Mouse (Mus musculus): Measurements from ENCODE around the gene Ltbp1. TPM values are rescaled to one million over a fixed set of nuclear protein-coding genes. Genes with fewer than 3 reads are reported as not detected.
A peak's percentile ranks its signal among the peaks of the same experiment; 100 is the strongest.

Gene Ltbp1
- 1 to 10 TPM; 8.2 to 8.4 TPM for total RNA-seq (2021)

DNA sequence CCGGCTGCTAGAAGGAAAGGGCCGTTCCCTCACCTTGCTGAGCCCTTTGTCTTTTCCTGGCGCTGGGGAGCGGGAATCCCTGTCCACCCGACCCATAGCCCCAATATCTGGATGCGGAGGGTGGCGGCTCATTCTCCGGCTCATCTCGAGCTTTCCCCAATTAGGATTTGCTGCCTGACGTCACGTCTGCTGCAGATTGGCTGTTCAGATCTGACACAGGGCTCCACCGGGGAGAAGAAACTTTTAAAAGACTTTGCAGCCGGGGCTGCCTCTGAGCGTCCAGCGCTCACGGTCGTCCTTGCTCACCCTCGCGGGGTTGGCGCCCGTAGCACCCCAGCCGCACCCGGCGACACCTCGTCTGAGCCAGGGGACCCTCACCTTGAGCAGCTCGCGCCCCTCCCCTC, at the start of gene Ltbp1:
Gene Ltbp1, plus strand, starts transcription at position 288 of the 404 bp plus-strand sequence.
- peak; percentile 39 to 56 for DNase-seq (ENCODE audit: low spot score in 2 of 2)
- intact Hi-C loops (cut with DNase I): loop anchor here (2.0 to 10.0 kb wide), 2 partner anchors 194 to 530 kb away; no protein-coding TSS in a partner anchor

DNA sequence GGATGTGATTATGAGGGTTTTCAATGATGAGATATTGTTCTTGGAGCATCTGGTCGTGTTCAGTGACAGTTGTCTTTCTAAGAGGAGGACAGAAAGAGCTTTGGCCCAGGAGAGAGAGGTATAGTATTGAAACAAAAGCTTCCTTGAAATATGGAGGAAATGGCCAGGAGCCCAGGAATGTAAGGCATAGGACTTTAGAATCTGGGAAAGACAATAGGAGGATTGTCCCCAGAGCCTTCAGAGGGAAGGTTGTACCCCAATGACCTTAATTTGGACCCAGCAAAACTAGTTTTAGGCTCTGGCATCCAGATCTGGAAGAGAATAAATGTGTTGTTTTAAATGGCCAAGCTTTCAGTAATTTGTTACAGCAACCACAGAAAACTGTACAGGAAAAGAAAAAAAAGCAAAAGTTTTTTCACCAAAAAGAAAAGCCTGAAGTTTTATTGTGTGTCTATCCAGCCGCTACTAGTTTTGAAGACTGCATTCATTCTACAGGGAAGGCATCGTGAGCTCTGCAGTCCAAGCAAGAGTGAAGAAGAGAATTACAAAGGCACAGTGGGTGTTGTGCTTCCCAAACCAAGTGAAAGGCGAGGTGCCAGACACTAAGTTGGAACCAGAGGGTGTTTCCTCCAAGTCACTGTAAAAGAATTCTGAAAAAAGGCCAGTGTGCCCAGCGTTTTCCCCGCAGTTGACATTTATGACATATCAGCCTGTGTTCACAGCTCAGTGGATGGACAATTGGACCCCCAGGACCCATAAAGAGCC, 45.7 kb upstream of the Ltbp1 start:
- no peak for DNase-seq (ENCODE audit: low spot score in 2 of 2)
- intact Hi-C loops (cut with DNase I): no loop called here

DNA sequence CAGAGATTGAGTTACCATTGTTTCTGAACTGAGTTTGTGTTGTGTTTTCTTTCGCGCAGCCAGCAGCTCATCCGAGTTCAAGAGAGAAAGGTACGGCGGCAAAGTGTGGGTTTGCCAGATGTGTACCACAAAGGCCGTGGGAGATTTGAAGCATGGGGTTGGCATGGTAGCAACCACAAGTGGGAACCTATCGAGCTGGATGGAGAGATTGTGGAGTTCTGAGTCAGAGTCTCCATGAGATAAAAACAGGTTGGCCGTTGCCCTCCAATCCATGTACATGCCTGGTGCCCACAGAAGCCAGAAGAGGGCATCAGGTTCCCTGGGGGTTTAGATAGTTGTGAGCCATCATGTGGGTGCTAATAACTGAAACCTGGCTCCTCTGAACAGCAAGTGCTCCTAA, 42.1 kb upstream of the Ltbp1 start:
- intact Hi-C loops (cut with DNase I): no loop called here
- DNase-seq (ENCODE audit: low spot score in 2 of 2): no peak

DNA sequence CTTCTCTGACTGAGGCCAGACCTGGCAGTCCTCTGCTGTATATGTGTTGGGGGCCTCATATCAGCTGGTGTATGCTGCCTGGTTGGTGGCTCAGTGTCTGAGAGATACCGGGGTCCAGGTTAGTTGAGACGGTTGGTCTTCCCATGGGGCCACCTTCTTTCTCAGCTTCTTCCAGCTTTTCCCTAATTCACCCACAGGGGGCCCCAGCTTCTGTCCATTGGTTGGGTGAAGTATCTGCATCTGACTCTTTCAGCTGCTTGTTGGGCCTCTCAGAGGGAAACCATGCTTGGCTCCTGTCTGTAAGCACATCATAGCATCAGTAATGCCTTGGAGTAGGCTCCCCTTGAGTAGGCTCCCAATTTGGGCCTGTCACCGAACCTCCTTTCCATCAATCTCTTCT, 41.5 kb upstream of the Ltbp1 start:
- DNase-seq (ENCODE audit: low spot score in 2 of 2): no peak
- intact Hi-C loops (cut with DNase I): no loop called here

DNA sequence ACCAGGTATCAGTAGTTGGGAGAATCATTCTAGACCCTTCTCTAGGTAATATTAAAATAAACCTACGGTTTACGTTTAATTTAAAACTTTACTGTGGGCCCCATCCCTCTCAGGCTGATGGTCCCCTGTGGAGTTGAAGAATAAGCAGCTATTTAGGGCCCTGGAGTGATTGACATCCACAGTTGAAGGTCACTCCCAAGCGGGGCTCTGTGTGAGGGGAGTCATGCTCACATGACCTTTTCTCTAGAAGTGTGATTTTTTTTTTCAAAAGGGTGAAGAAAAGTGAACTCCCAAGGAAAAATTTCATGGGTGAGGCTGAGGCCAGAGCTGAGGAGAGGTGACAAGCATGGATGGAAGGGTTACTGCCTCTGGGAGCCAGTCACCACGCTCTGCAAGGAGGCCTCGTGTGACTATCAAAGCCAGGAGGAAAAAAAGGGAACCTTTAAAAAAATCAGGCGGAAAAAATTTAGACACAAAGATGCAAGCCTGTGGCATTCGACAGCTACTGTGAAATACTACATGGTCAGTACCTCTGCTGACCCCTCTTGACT, 38.0 kb upstream of the Ltbp1 start:
- no peak for DNase-seq (ENCODE audit: low spot score in 2 of 2)
- intact Hi-C loops (cut with DNase I): no loop called here

DNA sequence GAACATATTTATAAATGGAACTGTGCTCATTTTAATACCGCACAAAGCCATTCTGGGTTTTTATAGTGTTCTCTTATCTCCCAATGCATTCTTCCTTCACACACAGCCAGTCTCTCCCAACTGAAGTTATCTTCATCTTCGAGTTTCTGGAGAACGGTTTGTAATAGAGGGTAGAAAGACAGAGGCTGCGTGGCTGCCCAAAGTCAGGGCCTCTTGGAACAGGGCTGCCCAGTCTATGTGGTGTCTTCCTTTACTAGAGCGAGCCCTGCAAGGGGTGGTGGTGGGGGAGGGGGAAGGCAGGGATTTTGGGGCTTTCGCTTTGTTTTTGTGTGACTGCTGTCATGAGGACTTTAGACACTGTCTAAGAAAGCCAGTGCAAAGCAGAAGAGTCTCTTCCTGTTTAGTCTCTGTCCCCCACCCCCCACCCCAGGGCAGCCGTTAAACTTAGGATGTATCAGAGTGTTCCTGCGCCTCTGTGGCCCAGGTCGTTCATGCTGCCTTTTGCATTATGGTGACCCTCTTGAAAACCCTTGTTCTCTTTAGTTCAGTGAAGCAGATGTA, 37.1 kb upstream of the Ltbp1 start:
- intact Hi-C loops (cut with DNase I): no loop called here
- DNase-seq (ENCODE audit: low spot score in 2 of 2): no peak

DNA sequence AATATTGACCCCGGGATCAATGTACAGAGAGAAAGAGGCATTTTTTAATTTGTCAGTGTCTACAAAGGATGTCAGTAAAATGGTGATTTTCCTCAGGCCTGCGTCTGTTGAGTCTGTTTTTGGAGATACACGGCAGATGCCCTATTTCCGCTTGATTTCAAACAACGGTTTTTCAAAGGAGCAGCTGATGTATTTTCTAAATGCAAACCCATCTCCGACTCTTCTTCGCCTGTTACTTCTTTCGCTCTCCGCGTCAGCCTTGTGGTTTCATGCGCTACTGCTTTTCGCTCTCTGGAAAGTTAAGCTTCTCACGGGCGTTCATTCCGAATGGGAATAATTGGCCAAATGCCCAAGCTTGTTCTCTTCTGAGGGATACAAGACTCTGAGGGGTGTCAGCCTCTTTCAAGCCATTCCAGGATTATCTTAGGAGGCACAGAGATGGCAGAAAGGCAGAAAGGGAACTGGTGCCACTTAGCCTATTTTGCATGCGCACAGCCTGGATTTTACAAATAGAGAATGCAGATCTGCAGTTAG, 36.6 kb upstream of the Ltbp1 start:
- intact Hi-C loops (cut with DNase I): no loop called here
- no peak for DNase-seq (ENCODE audit: low spot score in 2 of 2)

DNA sequence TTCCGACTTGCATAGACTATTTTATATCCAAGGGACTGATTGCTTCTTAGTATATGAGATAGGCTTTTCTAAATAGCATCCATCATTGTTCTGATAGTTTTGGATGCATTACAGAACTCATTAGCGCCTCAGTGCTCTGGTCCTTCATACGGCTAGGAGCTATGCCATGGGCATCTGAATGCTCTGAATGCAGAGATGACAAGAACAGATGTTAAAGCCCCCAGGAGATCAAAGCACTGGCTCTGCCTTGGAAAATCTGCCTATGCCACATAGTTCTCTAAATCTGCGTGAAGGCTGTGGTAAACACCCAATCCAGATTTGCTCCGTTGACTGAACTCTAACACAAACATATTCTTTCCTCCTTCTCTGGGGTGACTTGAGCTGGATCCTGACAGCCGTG, 30.2 kb upstream of the Ltbp1 start:
- intact Hi-C loops (cut with DNase I): no loop called here
- DNase-seq (ENCODE audit: low spot score in 2 of 2): no peak

DNA sequence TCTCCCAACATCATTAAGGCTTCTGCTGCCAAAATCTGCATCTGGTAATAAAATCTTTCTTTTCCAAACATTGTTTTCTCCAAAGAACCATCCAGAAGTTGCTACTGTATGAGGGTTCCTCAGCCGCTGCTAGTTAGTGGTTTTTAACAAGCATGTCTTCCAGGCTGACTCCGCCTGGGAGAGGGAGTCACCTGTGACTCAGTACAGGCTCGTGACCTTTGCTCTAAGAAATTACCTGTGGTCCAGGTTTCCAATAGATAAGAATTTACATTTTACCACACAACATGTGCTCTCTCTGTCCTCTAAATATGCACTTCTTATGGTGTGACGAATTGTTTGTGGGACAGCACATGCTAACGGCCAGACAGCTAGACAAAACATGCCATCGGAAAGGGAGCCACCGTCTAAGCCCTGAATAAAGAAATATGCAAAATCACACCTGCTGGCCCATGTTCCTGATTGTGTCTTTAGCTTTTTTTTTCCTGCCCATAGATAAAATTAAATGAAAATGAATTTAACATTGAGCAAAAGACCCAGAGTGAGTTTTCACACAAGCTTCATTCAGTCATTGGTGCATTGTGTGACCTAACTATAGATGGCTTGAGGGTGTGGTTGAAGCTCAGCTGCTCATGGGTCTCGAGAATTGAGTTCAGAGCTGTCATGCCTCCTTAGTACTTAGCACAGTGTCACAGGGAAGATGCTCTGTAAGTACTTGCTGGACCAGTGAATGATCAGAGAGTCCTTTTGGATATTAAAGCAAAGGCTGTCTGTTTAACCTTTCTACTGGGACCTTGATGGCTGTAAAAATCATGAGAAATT, 29.0 kb upstream of the Ltbp1 start:
- intact Hi-C loops (cut with DNase I): no loop called here

DNA sequence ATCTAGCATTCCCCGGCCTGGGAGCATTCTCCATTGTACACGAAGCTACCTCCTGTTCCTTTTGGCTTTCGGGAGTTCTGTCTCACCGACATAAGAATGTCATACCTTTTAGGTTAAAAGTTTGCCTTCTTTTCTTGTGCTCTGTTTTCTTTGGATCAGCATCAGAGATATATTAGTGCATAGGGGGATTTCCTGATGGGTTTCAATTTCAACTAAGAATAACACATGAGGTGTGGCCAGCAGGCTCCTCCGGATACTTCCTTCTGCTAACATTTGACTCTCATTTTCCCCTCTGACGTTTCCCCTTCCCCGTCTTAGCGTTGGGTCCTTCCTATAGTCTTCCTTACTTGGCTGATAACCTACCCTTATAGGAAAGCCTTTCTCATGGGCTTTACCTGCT, 25.6 kb upstream of the Ltbp1 start:
- intact Hi-C loops (cut with DNase I): no loop called here
- no peak for DNase-seq (ENCODE audit: low spot score in 2 of 2)

More for the DNA sequence above, 29.0 kb upstream of the Ltbp1 start:
- no peak for DNase-seq (ENCODE audit: low spot score in 2 of 2)

DNA sequence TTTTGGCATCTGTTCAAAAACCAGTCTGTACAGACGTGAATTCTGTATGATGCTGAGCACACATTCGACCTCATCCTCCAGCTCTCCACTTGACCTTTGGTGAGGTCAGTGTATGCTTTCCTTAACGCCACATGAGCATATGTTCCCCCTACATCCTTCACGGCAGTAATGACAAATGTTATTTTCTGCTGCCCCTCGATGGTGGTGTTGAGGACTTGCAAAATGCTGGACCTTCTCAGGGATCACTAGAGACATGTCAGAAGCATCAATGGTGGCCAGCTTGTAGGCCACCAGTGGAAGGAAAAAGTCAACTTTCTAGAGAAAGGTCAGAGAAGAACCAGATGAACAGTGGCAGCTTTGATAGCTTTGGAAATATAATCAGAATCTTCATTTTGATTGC, 23.7 kb upstream of the Ltbp1 start:
- no peak for DNase-seq (ENCODE audit: low spot score in 2 of 2)
- intact Hi-C loops (cut with DNase I): no loop called here

DNA sequence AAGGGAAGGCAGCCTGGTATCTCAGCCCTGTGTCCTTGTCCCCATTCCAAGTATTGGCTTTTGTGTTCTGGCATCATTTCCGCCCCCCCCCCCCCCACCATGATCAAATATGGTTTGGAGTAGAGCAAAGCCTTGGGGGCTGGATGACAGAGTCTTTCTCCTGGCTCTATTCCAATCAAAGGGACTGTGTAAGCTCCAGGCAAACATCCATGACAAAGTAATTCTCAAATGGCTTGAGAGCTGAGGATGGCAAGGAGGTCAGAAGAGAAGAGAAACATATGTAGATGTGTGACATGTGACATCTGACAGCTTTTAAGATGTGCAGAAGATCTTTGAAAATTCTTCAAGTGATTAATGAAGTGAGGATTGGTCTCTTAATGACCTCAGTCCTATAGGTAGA, 22.5 kb upstream of the Ltbp1 start:
- intact Hi-C loops (cut with DNase I): no loop called here

DNA sequence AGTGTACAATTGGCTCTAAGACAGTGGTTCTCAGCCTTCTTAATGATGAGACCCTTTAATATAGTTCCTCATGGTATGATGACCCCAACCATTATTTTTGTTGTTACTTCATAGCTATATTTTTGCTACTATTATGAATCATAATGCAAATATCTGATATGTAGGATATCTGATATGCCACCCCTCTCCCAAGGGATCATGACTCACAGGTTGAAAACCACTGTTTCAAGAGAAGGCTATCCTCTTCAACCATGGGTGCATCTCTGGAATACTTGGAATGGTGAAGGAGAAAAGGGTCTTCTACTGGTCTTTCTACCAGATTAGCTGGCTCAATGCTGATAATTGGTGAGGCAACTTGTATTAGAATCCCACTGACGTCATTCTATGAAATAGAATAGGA, 21.3 kb upstream of the Ltbp1 start:
- intact Hi-C loops (cut with DNase I): no loop called here

More for the DNA sequence above, 22.5 kb upstream of the Ltbp1 start:
- DNase-seq (ENCODE audit: low spot score in 2 of 2): no peak

DNA sequence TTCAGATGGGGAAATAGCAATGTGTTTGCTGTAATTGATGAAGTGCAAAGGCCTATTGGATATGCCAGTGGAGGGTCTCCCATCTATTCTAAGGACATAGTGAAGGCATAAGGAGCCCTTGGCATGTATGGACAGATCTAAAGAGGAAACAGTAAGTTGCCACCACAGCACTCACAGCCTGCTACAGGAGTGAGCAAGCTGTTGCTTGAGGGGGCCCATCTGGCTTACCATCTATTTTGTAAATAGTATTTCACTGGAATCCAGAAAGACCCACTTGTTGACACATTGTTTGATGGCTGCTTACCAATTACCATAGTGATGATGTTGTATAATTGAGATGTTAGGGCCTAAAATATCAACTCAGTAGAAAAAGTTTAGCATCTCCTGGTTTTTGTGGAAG, 20.7 kb upstream of the Ltbp1 start:
- DNase-seq (ENCODE audit: low spot score in 2 of 2): no peak
- intact Hi-C loops (cut with DNase I): no loop called here

More for the DNA sequence above, 21.3 kb upstream of the Ltbp1 start:
- DNase-seq (ENCODE audit: low spot score in 2 of 2): no peak

DNA sequence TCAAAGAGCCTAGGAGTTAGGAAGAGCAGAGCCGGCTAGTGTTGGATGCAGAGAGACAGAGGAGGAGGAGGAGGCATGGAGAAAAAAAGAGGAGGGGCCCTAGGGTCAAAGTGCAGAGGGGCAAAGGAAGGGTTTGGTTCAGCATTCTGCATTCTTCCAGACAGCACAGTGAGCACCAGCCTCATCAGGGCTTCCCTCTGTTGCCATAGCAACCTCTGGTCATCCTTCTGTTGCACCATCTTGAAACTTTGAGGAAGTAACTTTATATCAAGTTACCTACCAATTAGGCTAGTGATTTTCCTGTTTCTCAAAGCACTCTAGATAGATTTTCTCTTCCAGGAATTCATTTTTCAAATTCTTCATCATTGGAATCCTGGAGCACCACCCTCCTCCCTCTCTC, 18.3 kb upstream of the Ltbp1 start:
- DNase-seq (ENCODE audit: low spot score in 2 of 2): no peak
- intact Hi-C loops (cut with DNase I): no loop called here

DNA sequence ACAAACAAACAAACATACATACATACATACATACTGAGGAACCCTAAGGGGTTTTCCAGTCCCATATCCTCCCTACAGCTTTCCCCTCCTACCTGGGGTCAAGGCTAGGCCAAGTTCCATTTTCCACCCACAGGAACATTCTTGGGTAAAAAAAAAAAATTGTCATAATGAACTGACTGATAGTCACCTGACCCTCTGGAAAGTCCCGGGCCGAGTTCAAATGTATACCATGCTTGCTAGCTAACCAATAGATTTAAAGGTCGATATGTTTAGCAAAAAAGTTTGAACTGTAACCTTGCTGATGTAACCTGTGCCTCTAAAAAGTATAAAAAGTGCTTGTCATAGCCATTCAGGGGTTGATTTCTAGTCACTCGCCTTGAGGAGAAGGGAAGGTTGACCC, 15.7 kb upstream of the Ltbp1 start:
- DNase-seq (ENCODE audit: low spot score in 2 of 2): no peak
- intact Hi-C loops (cut with DNase I): no loop called here

DNA sequence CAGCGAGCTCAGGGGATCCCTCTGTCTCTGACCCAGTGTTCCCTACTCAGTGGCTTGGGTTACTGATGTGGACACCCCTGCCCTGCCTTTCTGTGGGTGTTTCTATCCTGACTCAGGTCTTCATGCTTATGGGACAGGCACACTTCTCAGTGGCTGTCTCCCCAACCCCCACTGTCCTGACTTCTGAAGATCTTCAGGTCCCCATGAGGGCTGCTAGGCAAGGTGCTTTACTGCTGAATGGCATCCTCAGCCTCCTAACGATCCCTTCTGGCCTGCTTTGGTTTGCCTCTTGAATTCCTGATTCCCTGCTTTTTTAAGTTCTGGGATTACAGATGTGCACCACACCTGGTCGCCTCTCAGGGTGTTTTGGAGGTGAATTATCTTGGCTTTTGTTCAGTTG, 14.8 kb upstream of the Ltbp1 start:
- DNase-seq (ENCODE audit: low spot score in 2 of 2): no peak
- intact Hi-C loops (cut with DNase I): no loop called here

DNA sequence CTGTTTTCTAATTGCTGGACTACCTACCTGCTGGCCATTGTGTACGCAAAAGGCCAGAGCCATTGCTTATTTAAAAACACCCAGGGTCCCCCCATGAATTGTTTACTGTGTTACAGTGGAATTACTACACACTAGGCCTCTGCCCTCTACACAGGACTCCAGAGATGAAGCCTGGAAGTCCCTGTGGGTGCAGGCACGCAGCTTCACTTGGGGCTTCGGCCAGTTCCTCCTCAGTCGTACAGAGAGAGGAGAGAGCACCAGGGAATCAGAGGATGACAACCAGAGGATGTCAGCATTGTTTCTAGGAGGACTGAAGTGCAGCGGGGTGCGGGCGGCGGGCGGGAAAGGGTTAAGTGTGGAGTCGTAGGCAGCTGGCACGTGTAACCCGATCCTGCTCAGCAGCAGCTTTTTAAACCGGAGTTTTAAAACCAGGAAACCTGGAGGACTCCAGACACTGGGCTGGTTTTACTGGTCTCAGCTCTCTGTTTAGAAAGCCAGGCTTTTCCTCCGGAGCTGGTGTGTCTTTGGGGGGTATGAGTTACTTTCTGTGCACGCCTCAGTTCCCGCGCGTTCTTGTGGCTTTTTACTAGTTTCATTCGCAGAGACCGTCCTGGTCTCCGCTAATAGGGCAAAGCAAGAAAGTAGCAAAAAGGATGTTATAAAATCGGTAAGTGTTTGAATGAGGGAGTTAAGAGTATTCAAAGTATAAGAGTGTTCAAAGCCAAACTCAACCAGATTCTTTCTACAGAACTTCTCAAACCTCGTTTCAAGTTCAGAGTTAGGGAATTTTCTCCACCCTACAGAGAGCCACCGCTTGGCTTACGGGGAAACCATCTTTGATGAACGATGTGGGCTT, 11.4 kb upstream of the Ltbp1 start:
- DNase-seq (ENCODE audit: low spot score in 2 of 2): no peak
- intact Hi-C loops (cut with DNase I): no loop called here

DNA sequence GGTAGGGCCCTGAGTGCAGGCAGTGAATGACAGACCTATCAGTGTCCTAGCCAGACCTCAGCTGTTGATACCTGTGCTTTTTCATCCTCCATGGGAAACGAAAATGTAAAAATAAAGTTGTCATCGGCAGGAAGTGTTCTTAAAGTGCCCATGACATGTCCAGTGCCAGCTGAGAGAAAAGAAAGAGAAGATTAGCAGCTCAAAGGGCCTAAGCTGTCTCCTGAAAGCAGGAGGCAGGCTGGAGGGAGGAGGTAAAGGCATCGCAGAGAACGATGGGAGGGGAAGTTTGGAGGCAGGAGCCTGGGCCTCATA, 10.8 kb upstream of the Ltbp1 start:
- intact Hi-C loops (cut with DNase I): no loop called here
- DNase-seq (ENCODE audit: low spot score in 2 of 2): no peak
